Mouse (Mus musculus): ENCODE data around the gene Tmem238.

Tmem238 gene

GRCm38 (mm10) chr7:4792278-4793212 is 3.1 kb upstream of the Tmem238 start, which contains the start of gene Rpl28:
Gene Rpl28 (plus strand): TSS chr7:4792874.
- peak; percentile 99 for DNase-seq (ENCODE audit: low spot score)

- peak; percentile 74 for DNase-seq (ENCODE audit: low spot score)
Measured at GRCm38 (mm10) chr7:4788499-4789435, 689 bp downstream of the Tmem238 start.

GRCm38 (mm10) chr7:4783667-4784268 is 5.7 kb downstream of the Tmem238 start:
- DNase-seq (ENCODE audit: low spot score) = no peak

- no peak for DNase-seq (ENCODE audit: low spot score)
Measured at GRCm38 (mm10) chr7:4782759-4783158, 6.7 kb downstream of the Tmem238 start, which contains the start of the genes Il11 and Tmem190. Gene Il11 (minus strand): TSS chr7:4782859. Gene Tmem190 (plus strand): TSS chr7:4782937.

GRCm38 (mm10) chr7:4782130-4782529 is 7.3 kb downstream of the Tmem238 start:
- DNase-seq (ENCODE audit: low spot score) = no peak

GRCm38 (mm10) chr7:4779921-4780320 is 9.5 kb downstream of the Tmem238 start:
- no peak for DNase-seq (ENCODE audit: low spot score)

GRCm38 (mm10) chr7:4777851-4778637 is 11.4 kb downstream of the Tmem238 start:
- DNase-seq (ENCODE audit: low spot score) = no peak

GRCm38 (mm10) chr7:4776861-4777830 is 12.3 kb downstream of the Tmem238 start:
- DNase-seq (ENCODE audit: low spot score) = peak; percentile 89

GRCm38 (mm10) chr7:4776131-4776530 is 13.3 kb downstream of the Tmem238 start:
- DNase-seq (ENCODE audit: low spot score) = no peak

GRCm38 (mm10) chr7:4771202-4771601 is 18.3 kb downstream of the Tmem238 start, which contains the start of gene Fam71e2:
Gene Fam71e2 (minus strand): TSS chr7:4771302.
- no peak for DNase-seq (ENCODE audit: low spot score)

GRCm38 (mm10) chr7:4764946-4765710 is 24.3 kb downstream of the Tmem238 start:
- DNase-seq (ENCODE audit: low spot score) = no peak

- no peak for DNase-seq (ENCODE audit: low spot score)
Measured at GRCm38 (mm10) chr7:4759670-4760069, 29.8 kb downstream of the Tmem238 start.

GRCm38 (mm10) chr7:4752821-4753570 is 36.5 kb downstream of the Tmem238 start, which contains the start of gene Cox6b2:
Gene Cox6b2 (minus strand): TSS chr7:4753094.
- DNase-seq (ENCODE audit: low spot score) = peak; percentile 96

- peak; percentile 70 for DNase-seq (ENCODE audit: low spot score)
Measured at GRCm38 (mm10) chr7:4751971-4752820, 37.3 kb downstream of the Tmem238 start.

- DNase-seq (ENCODE audit: low spot score) = no peak
Measured at GRCm38 (mm10) chr7:4749169-4749568, 40.3 kb downstream of the Tmem238 start.

- no peak for DNase-seq (ENCODE audit: low spot score)
Measured at GRCm38 (mm10) chr7:4748321-4748720, 41.1 kb downstream of the Tmem238 start.

Measured in embryo, embryonic 10.5 days (tissue).